Mouse (Mus musculus): ENCODE measurements around the gene Ifnlr1.
A peak's percentile ranks its signal among the peaks of the same experiment; 100 is the strongest.

Gene Ifnlr1

DNA sequence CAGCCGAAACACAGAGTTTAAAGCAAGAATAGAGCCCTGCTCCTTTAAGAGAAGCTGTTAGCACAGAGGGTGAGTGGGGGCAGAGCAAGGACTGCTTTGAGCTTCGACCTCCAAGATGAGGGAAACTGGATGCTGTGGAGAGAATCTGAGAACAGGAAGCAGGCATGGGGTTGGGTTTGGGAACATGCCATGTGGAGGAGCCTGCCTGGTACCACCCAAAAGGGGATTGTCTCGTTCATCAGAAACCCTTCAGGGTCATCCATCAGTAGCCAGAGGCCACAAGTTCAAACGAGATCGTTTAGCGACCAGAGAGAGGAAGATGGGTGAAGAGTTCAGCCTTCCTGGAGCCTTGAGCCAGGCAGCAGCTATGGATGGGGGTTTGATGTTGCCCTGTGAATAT, 57.4 kb downstream of the Ifnlr1 start:
- DNase-seq (ENCODE audit: low spot score in 2 of 2), result no peak

DNA sequence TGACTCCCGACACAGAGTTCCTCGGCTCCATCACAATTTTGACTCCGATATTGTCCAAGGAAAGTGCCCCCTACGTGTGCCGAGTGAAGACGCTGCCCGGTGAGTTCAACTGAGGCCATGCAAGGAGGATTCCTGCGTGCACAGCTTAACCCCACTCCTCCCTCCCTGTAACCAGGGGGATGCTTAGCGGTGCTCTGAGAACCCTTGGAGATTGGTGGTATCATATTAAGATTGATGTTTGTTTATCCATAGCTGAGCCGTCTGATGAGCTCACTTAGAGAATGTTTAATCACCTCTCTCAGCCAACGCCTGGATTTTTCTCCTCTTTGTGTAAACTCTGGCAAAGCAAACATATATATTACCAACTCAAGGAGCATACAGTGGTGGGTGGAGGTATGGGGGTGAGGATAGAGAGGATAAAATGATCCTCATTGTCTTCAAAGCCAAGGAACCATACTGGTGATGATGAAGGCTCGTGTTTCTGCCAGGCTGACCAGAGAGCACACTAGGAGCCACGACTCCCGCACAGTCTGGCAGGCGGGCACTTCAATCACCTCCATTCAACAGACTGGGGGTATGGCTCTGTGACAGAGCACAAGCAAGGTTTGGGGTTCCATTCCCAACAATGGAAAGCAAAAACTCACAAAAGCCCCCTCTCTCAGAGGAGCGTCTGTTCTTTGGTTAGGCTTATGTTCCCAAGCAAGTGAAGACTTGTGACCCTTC, 58.8 kb downstream of the Ifnlr1 start:
- no peak for DNase-seq (ENCODE audit: low spot score in 2 of 2)

DNA sequence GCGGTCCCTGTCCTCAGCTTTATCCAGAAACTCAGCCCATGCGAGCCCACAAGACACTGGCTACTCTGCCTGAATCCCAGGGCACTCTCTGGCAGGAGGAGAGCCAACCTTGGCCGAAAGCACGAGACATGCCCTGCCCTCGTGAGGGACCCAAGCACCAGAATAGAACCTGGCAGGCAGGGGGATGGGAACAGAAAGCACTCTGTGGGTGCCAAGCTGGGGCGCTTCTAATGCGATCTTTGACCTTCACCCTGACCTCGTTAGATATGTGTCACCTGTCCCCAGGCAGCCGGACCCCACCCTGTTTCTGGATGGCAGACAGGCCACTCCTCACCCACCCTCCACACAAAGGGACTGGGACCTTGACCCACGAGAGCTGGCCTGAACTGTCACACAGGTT, 59.5 kb downstream of the Ifnlr1 start:
- peak; percentile 62 to 67 for DNase-seq (ENCODE audit: low spot score in 2 of 2)

DNA sequence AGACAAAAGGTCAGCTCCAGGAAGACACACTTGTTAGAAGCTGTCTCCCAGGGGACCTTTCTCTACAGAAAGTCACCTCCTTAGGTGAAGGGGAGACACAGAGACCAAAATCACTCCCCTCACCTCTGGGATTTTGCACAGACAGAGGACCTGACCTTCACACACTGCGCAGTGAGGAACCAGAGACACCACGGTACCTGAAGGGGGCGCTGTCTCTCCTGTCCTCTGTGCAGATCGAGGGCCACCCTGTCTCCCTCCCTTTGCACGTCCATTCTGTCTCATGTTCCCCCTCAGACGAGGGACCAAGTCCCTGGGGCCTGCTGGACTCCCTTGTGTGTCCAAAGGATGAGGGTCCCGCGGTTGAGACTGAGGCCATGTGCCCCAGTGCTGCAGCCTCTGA, 64.8 kb downstream of the Ifnlr1 start:
- DNase-seq (ENCODE audit: low spot score in 2 of 2), result no peak

DNA sequence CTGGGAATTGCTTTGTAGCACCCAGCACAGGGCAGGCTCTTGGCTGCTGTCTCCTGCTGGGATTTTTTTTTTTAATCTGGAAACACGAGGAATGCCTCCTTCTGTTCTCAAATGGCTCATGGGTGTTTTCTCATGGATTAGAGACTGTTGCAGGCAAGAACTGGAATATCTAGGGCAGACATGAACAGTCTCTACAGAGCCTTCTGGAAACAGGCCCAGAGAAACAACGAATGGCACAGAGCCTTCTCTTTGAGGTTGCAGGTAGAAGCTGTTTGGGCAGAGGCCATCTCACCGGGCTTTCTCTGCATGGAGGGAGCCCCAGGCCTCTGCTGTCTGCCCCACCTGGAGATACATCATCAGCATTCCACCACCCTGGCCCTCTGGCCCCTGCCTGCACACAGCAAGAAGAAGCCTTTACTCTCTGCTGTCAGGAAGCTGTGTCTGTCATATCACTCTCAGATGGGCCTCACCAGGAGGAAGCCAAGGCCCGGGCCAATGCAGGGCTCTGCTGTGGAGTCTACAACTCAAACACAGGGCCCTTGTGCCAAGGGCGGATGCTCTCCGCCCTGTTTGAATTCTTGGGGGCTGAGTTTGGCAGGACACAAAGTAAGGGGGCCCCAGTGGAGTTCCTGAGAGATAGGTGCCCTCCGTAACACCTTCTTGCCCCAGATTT, 66.2 kb downstream of the Ifnlr1 start:
- DNase-seq (ENCODE audit: low spot score in 2 of 2), result no peak

DNA sequence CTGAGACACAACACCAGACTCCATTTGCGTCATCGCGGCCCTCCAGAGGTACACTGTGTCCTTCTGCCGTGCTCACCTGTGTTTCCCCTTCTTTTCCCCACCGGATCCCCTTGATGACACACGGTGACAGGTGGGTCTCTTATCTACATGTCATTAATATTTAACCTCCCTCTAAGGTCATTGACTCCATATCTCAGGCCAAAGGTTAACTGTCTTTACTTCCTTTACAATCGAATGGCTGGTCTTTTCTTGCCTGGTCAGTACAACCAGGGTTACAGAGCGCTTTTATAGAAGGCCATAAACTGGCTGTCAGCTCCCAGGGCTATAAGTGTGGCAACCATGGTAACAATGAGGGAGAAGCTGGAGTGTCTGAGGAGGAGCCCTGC, 66.7 kb downstream of the Ifnlr1 start:
- no peak for DNase-seq (ENCODE audit: low spot score in 2 of 2)

Data from heart, adult 9 months (tissue).